Mouse (Mus musculus): ENCODE measurements around the gene Gm45062. TPM values are rescaled to one million over a fixed set of nuclear protein-coding genes. Genes with fewer than 3 reads are reported as not detected.

Gene Gm45062
- total and polyA plus RNA-seq, 3 experiments: 2.7 to 4.1 (median 3.2) TPM

DNA sequence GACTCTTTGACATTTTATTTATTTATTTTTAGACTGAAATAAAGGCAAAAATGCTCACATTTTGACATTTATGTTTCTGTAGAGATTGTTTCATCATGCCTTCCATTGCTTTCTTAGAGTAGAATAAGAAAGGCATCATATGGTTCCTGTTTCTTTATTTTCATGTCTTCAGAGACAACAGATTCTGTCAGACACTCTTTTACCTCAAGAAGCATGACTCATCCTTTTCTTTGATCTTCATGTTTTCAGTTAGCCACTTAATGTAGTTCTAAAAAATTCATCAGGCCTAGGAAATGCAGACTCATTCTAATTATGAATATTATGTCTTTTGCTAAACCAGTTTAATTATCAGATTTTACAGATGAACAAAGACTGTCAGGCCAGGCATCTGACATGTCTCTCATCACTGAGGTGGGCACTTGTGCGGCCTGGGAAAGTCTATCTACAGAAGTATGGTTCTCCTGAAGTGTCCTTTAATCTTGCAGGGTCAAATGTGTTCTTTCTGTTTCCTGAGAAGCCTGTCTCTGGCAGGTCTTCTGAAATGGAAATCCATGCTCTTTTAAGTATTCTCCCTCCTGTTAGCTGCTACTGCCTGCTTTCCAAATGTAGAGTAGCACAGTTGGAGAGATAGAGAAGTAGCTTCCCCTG, 230.8 kb downstream of the Gm45062 start:
- TF ChIP-seq JUN (IDR thresholded peaks at IDR 0.05; ENCODE audit: insufficient read depth, low read depth, low read length) (peak; percentile 43; the same call in 1 of the 2 replicates), MAFK (IDR thresholded peaks at IDR 0.05; ENCODE audit: insufficient replicate concordance, low read length) (0 out of 2 replicates have a peak, but pooled peaks have one; percentile 10), CTCF (conservative IDR thresholded peaks at IDR 0.05 in 1 of 2, IDR thresholded peaks at IDR 0.05 in 1 of 2; ENCODE audit: low read depth in 2 of 2, low read length in 2 of 2) (no peak), MYC (IDR thresholded peaks at IDR 0.05; ENCODE audit: low read depth, low read length) (no peak), JUND (conservative IDR thresholded peaks at IDR 0.05; ENCODE audit: low read depth, low read length) (peak; percentile 63; the same call in 1 of the 2 replicates), ZNF384 (IDR thresholded peaks at IDR 0.05; ENCODE audit: low read depth, low read length) (no peak), POLR2AphosphoS2 (IDR thresholded peaks at IDR 0.05; ENCODE audit: low read depth, low read length) (no peak)
- H3K4me1 ChIP-seq (ENCODE audit: control insufficient read depth in 1 of 2, insufficient read depth in 2 of 2): peaks cover 12 to 58% of the 10 kb centered on the region in 2 experiments
- no peak overlapping the region for H3K4me2 ChIP-seq (ENCODE audit: insufficient read depth, low read depth, poor library complexity, severe bottlenecking)
- in situ Hi-C loops (cut with MboI; ENCODE audit: low pct_ligation_motif_present, low pct_unique_long_range_greater_than_20kb, low sequenced_read_pairs) (loop anchor here (10.0 kb wide), 1 partner anchor 195 kb away; no protein-coding TSS in a partner anchor), dilution Hi-C loops (cut with MboI; ENCODE audit: extremely low pct_ligation_motif_present, extremely low pct_unique_long_range_greater_than_20kb, low sequenced_read_pairs) (no loop called here)
- no peaks in the 10 kb centered on the region for H3K79me2 ChIP-seq (replicated peaks; ENCODE audit: control insufficient read depth, extremely low read depth, insufficient read depth, poor library complexity, severe bottlenecking)
- no peak overlapping the region for H3K4me3 ChIP-seq (replicated peaks in 1 of 3; ENCODE audit: low read depth in 2 of 3, low read length in 2 of 3, poor library complexity in 1 of 3)
- no peak for DNase-seq (ENCODE audit: extremely low read depth)
- H3K9me3 ChIP-seq (replicated peaks; ENCODE audit: low read length): no peaks in the 10 kb centered on the region
- H3K9ac ChIP-seq (ENCODE audit: insufficient read depth, low read depth): no peak overlapping the region
- no peaks in the 10 kb centered on the region for H3K36me3 ChIP-seq (replicated peaks in 1 of 2; ENCODE audit: control insufficient read depth in 1 of 2, insufficient read depth in 1 of 2, low read length in 1 of 2)
- no peak overlapping the region for H3K27ac ChIP-seq (ENCODE audit: insufficient read depth, low read depth)
- H3K27me3 ChIP-seq (replicated peaks): no peaks in the 10 kb centered on the region

GRCm38 (mm10) chr6:8492248-8492647, 233.0 kb downstream of the Gm45062 start:
- H3K4me2 ChIP-seq (ENCODE audit: insufficient read depth, low read depth, poor library complexity, severe bottlenecking): no peak overlapping the region
- no peaks in the 10 kb centered on the region for H3K79me2 ChIP-seq (replicated peaks; ENCODE audit: control insufficient read depth, extremely low read depth, insufficient read depth, poor library complexity, severe bottlenecking)
- no peak for DNase-seq (ENCODE audit: extremely low read depth)
- H3K27ac ChIP-seq (ENCODE audit: insufficient read depth, low read depth): no peak overlapping the region
- in situ Hi-C loops (cut with MboI; ENCODE audit: low pct_ligation_motif_present, low pct_unique_long_range_greater_than_20kb, low sequenced_read_pairs): loop anchor here (10.0 kb wide), 1 partner anchor 197 kb away; no protein-coding TSS in a partner anchor
- no peaks in the 10 kb centered on the region for H3K27me3 ChIP-seq (replicated peaks)
- H3K4me3 ChIP-seq (replicated peaks in 1 of 3; ENCODE audit: low read depth in 2 of 3, low read length in 2 of 3, poor library complexity in 1 of 3): no peak overlapping the region
- H3K9ac ChIP-seq (ENCODE audit: insufficient read depth, low read depth): no peak overlapping the region
- no peak for TF ChIP-seq MXI1 (IDR thresholded peaks at IDR 0.05; ENCODE audit: low read depth, low read length)
- no peak for TF ChIP-seq ZMIZ1 (IDR thresholded peaks at IDR 0.05; ENCODE audit: low read depth, low read length)
- no peak for TF ChIP-seq MYC (IDR thresholded peaks at IDR 0.05; ENCODE audit: low read depth, low read length)
- no peak for TF ChIP-seq USF1 (IDR thresholded peaks at IDR 0.05; ENCODE audit: low read depth, low read length)
- TF ChIP-seq NELFE (IDR thresholded peaks at IDR 0.05; ENCODE audit: low read depth, low read length): no peak
- no peak for TF ChIP-seq MAZ (IDR thresholded peaks at IDR 0.05; ENCODE audit: low read depth, low read length)
- no peak for TF ChIP-seq ZC3H11A (IDR thresholded peaks at IDR 0.05; ENCODE audit: low read depth, low read length)
- peaks cover 10 to 58% of the 10 kb centered on the region in 2 experiments for H3K4me1 ChIP-seq (ENCODE audit: control insufficient read depth in 1 of 2, insufficient read depth in 2 of 2)
- no peaks in the 10 kb centered on the region for H3K9me3 ChIP-seq (replicated peaks; ENCODE audit: low read length)
- dilution Hi-C loops (cut with MboI; ENCODE audit: extremely low pct_ligation_motif_present, extremely low pct_unique_long_range_greater_than_20kb, low sequenced_read_pairs): no loop called here
- no peaks in the 10 kb centered on the region for H3K36me3 ChIP-seq (replicated peaks in 1 of 2; ENCODE audit: control insufficient read depth in 1 of 2, insufficient read depth in 1 of 2, low read length in 1 of 2)
